Mouse (Mus musculus): ENCODE measurements around the gene Otop2. TPM values are rescaled to one million over a fixed set of nuclear protein-coding genes. Genes with fewer than 3 reads are reported as not detected.

The Otop2 gene
- total RNA-seq, 1 experiment from 2014 or later: not detected

DNA sequence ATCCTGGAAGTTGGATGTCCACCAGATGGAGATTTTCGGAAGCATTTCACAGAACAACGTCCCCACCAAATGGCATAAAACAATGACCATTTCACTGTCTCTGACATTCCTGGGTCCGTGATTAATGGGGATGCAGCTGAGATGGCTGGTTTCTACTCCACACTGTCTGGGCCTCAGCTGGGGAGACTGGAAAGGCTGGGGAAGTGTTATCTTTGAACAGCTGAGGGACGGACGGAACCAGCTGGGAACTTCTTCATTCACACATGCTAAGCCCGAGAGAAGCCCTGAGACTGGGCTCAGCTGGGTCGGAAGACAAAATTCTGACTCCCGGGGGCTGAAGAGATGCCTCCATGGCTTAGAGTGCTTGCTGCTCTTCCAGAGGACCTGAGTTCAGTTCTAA lies 64.4 kb downstream of the Otop2 start:
- no peak for ATAC-seq (ENCODE audit: extremely low read depth, insufficient number of reproducible peaks, low FRiP score, poor library complexity, severe bottlenecking)

DNA sequence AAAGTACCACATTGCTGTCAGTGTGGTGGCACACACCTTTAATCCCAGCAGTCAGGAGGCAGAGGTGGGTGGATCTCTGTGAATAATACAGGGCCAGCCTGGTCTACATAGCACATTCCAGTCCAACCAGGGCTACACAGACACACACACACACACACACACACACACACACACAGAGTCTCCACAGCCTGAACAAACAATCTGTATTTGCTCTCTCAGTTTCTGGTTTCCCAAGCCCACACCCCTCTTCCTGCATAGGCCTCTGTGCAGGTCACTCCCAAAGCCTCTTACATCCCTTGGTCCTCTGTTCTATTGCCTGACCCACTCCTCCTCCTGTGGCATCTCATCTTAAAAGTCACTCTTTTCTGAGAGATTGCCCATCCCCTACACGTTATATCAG lies 65.1 kb downstream of the Otop2 start:
- ATAC-seq (ENCODE audit: extremely low read depth, insufficient number of reproducible peaks, low FRiP score, poor library complexity, severe bottlenecking): no peak

DNA sequence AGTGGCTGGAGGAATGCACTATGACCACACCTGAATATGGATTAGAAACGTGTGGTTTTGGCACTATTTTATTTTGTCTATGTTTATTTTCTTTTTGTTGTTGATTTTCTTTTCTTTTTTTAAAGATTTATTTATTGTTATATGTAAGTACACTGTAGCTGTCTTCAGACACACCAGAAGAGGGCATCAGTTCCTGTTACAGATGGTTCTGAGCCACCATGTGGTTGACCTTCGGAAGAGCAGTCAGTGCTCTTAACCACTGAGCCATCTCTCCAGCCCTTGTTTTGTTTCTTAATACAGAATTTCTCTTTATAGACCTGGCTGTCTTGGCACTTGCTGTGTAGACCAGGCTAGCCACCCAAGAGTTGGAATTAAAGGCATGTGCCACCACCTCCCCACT lies 65.8 kb downstream of the Otop2 start:
- ATAC-seq (ENCODE audit: extremely low read depth, insufficient number of reproducible peaks, low FRiP score, poor library complexity, severe bottlenecking): no peak

DNA sequence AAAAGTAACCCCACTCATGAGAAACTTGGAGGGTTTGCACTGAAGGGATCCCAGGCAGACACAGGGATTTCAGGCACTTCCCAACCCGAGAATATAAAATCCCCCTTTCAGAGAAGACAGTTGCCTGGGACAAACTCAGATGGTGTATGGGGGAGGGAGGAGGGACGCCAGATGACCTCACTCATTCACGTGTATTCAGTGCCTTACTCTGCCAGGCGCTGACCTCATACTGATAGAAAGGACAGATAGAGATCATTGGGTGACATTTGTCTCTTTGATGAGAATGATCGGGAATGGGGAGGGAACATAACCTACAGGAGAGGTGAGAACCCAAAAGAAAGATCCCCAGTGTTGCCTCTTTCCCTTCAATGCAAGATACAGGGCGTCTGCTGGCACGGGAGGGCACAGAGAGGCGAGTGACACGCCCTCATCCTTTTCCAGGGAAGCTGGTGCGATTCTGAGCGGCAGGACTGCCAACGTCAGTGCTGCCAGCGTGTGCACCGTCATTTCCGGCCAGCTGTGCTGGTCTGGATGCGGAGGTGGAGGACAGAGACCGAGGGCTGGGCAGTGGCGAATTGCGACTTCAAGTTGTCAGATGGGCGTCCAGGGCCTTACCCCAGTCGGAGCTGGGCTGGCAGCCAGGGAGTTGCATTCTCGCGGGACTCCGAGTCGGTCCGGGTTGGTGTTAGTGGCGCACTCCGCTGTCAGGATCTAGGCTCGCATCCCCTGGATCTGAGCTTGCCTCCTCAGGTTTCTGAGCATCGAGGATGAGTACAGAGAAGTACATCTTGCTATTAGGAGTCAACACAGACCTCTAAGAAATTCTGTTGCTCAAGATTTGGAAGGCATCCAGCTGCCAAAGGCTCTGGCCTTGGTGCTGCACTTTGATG lies 67.1 kb downstream of the Otop2 start:
- no peak for ATAC-seq (ENCODE audit: extremely low read depth, insufficient number of reproducible peaks, low FRiP score, poor library complexity, severe bottlenecking)

DNA sequence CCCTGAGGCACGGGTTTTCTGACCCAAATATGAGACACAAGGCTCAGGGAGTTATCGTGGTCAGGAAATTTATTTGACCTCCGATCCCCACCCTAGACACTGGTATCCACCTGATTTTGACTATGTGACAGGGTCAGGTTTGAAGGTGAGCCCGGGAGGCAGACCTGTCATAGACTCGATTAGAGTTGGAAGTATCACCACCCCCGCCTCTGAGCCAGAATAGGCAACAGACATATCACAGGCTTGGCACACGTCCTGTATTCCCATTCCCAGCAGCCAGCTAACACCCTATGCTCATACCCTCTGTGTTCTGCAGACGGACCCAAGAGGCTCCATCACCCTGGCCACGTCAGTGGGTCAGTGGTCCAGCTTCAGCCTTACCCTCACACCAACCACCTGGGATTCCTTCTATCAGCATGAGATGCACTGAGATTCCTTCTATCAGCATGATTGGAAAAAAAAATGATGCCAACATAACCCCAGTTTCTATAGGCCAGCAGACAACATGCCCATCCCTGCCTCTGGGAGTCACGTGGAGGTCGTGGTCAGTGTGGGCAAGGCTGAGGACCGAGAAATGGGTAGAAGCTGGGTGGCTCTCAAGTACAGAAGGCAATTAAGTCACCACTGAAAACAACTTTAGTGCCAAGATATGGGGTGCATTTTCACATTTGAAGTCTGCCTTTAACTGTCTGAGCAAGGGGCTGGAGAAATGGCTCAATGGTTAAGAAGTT lies 67.9 kb downstream of the Otop2 start:
- no peak for ATAC-seq (ENCODE audit: extremely low read depth, insufficient number of reproducible peaks, low FRiP score, poor library complexity, severe bottlenecking)

DNA sequence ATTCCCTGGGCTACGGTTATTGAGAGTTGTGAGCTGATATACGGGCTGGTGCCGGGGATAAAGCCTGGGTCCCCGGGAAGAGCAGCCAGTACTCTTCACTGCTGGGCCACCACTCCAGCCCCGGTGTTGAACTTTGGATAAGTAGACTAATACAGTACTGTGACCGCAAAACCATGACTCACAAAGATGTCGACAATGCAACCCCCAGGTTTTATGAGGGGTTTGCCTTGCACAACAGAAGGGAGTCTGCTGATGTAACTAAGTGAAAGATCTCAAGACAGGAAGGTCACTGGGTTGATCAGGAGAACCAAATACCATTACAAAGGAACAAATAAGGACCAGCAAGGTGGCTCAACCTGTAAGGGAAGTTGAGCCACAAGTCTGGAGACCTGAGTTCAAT lies 69.8 kb downstream of the Otop2 start:
- ATAC-seq (ENCODE audit: extremely low read depth, insufficient number of reproducible peaks, low FRiP score, poor library complexity, severe bottlenecking): no peak

DNA sequence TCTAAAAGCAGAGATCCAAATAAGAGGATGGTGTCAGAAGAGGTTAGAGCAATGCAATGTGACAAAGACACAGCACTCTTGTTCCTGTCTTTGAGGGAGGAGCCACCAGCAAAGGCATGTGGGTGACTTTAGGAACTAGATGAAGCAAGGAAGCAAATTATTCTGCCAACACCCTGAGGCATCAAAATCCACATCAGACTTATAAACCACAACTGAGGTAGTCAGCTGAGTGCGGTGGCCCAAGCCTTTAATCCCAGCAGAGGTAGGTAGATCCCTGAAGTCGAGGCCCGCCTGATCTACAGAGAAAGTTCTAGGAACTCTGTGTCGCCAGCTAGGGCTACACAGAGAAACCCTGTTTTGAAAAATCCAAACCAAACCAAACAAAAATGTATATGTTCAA lies 70.3 kb downstream of the Otop2 start:
- ATAC-seq (ENCODE audit: extremely low read depth, insufficient number of reproducible peaks, low FRiP score, poor library complexity, severe bottlenecking): no peak

DNA sequence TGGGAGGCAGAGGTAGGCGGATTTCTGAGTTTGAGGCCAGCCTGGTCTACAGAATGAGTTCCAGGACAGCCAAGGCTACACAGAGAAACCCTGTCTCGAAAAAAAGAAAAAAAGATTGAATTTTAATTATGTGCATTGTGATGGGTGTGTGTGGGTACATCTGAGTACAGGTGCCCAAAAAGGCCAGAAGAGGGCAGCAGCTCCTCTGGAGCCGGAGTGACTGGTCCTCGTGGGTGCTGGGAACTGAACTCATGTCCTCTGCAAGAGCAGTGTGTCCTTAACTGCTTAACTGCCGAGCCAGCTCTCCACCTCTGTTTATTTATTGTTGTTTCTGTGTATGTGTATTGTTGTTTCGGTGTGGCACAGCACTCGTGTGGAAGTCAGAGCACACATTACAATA lies 70.9 kb downstream of the Otop2 start:
- ATAC-seq (ENCODE audit: extremely low read depth, insufficient number of reproducible peaks, low FRiP score, poor library complexity, severe bottlenecking): no peak

DNA sequence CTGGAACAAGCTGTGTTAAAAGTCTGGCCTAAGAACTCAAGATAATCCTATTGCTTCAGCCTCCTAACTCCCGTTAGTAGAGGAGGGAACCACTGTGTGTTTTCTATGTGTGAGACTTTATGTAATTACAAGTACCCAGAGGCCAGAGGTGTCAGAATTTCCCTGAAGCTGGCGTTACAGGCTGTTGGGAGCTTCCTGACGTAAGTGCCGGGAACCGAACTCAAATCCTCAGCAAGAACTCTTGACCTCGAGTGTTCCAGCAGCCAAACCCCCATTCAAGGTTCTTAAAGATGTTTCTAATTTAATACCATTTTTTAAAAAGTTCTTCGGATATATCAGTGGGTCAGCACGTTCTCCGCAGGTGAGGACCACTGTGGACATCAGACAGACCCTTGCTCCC lies 74.3 kb downstream of the Otop2 start:
- ATAC-seq (ENCODE audit: extremely low read depth, insufficient number of reproducible peaks, low FRiP score, poor library complexity, severe bottlenecking): no peak

Other genes with a start within 250 kb of the Otop2 start
- 0.98 and 1.6 TPM in 2 replicates for gene Cd300e, start 245.0 kb upstream of the Otop2 start, total RNA-seq (2017)
- gene Rab37, start 215.7 kb upstream of the Otop2 start, total RNA-seq (2017): 9.7 and 13.5 TPM in 2 replicates
- 369 and 393 TPM in 2 replicates for gene Cd300lf, start 173.2 kb upstream of the Otop2 start, total RNA-seq (2017)
- gene Slc9a3r1, start 143.8 kb upstream of the Otop2 start, total RNA-seq (2017): 115 and 118 TPM in 2 replicates
- 9.3 and 19.8 TPM in 2 replicates for gene Tmem104, start 119.7 kb upstream of the Otop2 start, total RNA-seq (2017)
- gene Nat9, start 119.3 kb upstream of the Otop2 start, total RNA-seq (2017): 50.6 and 63.4 TPM in 2 replicates
- 0.23 TPM in 1 of 2 replicates, not detected in the other for gene Grin2c, start 39.9 kb upstream of the Otop2 start, total RNA-seq (2017)
- gene Fdxr, start 30.1 kb upstream of the Otop2 start, total RNA-seq (2017): 12.2 and 13.0 TPM in 2 replicates
- 0.12 and 0.25 TPM in 2 replicates for gene Fads6, start 9.5 kb upstream of the Otop2 start, total RNA-seq (2017)
- gene Ush1g, start 14.9 kb downstream of the Otop2 start, total RNA-seq (2017): not detected in 2 replicates
- gene Otop3, start 27.6 kb downstream of the Otop2 start, total RNA-seq (2017): not detected in 2 replicates
- gene Hid1, start 60.6 kb downstream of the Otop2 start, total RNA-seq (2017): 1.6 and 2.4 TPM in 2 replicates
- gene Cdr2l, start 74.8 kb downstream of the Otop2 start, total RNA-seq (2017): 0.12 TPM in 2 replicates
- 27.7 and 30.4 TPM in 2 replicates for gene Mrpl58, start 96.6 kb downstream of the Otop2 start, total RNA-seq (2017)
- 265 and 277 TPM in 2 replicates for gene Atp5h, start 112.8 kb downstream of the Otop2 start, total RNA-seq (2017)
- gene Kctd2, start 113.0 kb downstream of the Otop2 start, total RNA-seq (2017): 22.1 and 24.2 TPM in 2 replicates
- not detected in 2 replicates for gene Trim80, start 133.4 kb downstream of the Otop2 start, total RNA-seq (2017)
- gene Slc16a5, start 155.3 kb downstream of the Otop2 start, total RNA-seq (2017): 0.35 and 1.6 TPM in 2 replicates
- 46.5 and 52.8 TPM in 2 replicates for gene Armc7, start 168.5 kb downstream of the Otop2 start, total RNA-seq (2017)
- gene Nt5c, start 184.7 kb downstream of the Otop2 start, total RNA-seq (2017): 98.5 and 107 TPM in 2 replicates
- gene Jpt1, start 207.2 kb downstream of the Otop2 start, total RNA-seq (2017): 123 and 147 TPM in 2 replicates
- gene Sumo2, start 229.1 kb downstream of the Otop2 start, total RNA-seq (2017): 210 and 228 TPM in 2 replicates

Measured in neutrophil, adult 5-6 weeks (primary cell).